Mouse (Mus musculus): ENCODE measurements around the gene Cd200r2. TPM values are rescaled to one million over a fixed set of nuclear protein-coding genes. Genes with fewer than 3 reads are reported as not detected.

Gene Cd200r2
- polyA plus RNA-seq, 1 experiment from 2014 or later, result not detected

DNA sequence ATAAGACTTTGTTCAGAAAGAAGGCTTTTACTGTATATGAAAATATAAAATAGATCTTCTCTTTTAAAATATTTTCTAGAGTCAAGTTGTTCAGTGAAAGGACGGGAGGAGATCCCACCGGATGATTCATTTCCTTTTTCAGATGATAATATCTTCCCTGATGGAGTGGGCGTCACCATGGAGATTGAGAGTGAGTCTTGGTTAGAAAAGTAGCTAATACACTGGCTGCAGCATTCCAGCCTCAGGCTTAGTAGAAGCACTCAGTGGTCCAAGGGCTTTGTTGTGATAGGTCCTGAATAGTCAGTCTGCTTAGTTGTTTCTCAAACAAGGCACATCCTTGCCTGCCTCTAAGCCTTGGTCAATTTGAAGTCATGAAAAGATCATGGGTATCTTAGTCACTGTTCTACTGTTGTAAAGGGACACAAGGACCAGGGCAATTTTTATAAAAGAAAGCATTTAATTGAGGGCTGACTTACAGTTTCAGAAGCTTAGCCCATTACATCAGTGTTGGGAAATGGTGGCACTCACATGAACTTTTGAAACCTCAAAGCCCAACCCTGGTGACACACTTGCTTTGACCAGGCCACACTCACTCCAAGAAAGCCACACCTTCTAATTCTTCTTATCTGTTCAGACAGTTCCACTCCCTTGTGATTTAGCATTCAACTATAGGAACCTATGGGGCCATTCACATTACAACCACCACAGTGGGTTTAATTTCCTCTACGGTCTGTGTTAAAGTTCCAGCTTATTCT, 84.6 kb downstream of the Cd200r2 start:
- no peaks in the 10 kb centered on the region for H3K27me3 ChIP-seq
- ATAC-seq, result no peak
- in situ Hi-C loops (cut with MboI; ENCODE audit: low pct_unique_long_range_greater_than_20kb), result no loop called here
- ChIA-PET CTCF (no interaction called here), POLR2A (no interaction called here)
- DNase-seq (ENCODE audit: low read depth, low spot score), result no peak
- TF ChIP-seq CTCF (IDR thresholded peaks at IDR 0.05), result no peak

DNA sequence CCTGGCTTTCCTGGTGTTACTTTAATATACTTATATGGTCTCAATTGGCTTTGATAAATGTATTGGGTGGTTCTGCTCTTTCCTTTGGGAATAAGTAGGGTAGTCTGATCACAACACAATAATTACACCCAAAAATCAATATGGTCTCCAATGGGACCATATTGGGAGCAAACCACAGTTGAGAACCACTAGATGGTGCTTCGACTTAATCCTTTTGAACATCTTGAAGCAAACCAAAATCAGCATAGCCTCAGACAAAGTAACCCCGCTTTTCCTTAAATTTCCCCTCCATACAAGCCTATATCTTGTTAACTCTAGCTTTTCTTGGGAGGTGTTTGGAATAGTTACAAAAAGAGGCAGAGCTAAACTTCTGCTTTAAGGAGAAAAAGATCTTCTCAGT, 95.4 kb downstream of the Cd200r2 start:
- no peaks in the 10 kb centered on the region for H3K27me3 ChIP-seq
- peak; percentile 18 for TF ChIP-seq CTCF (IDR thresholded peaks at IDR 0.05)
- in situ Hi-C loops (cut with MboI; ENCODE audit: low pct_unique_long_range_greater_than_20kb), result loop anchor here (5.0 kb wide), 1 partner anchor 125 kb away; no protein-coding TSS in a partner anchor
- DNase-seq (ENCODE audit: low read depth, low spot score) (no peak), ATAC-seq (no peak)
- ChIA-PET POLR2A (no interaction called here), CTCF (interaction anchor here (0.7 to 2.3 kb wide), 3 partner anchors 18 to 128 kb away, joined by 3 to 9 read pairs (median 8); no protein-coding TSS in a partner anchor)

DNA sequence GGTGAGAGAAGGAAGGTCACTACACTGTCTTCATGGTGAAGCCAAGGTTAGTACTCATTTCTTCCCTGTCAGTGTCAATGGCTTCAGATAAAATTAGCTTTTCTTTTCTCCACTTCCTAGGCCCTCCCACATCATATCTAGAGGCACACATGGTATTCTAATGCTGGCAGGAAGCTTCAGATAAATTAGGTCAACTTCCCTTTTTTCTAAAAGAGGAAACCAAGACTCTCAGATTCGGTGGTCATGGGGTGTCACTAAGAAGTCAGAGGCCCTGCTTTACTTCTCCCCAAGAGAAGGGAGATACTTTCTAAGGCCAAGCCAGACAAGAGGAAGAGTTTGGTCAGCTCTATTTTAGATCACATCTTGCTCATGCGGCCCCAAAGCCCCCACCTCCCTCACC, 95.9 kb downstream of the Cd200r2 start:
- POLR2A ChIA-PET, result interaction anchor here (1.0 kb wide), 1 partner anchor 107 kb away, joined by 3 read pairs; no protein-coding TSS in a partner anchor
- CTCF ChIA-PET, result interaction anchor here (0.7 to 2.3 kb wide), 3 partner anchors 17 to 128 kb away, joined by 3 to 9 read pairs (median 8); no protein-coding TSS in a partner anchor
- in situ Hi-C loops (cut with MboI; ENCODE audit: low pct_unique_long_range_greater_than_20kb), result loop anchor here (5.0 kb wide), 1 partner anchor 125 kb away; no protein-coding TSS in a partner anchor
- no peaks in the 10 kb centered on the region for H3K27me3 ChIP-seq
- no peak for ATAC-seq
- DNase-seq (ENCODE audit: low read depth, low spot score), result no peak
- no peak for TF ChIP-seq CTCF (IDR thresholded peaks at IDR 0.05)

DNA sequence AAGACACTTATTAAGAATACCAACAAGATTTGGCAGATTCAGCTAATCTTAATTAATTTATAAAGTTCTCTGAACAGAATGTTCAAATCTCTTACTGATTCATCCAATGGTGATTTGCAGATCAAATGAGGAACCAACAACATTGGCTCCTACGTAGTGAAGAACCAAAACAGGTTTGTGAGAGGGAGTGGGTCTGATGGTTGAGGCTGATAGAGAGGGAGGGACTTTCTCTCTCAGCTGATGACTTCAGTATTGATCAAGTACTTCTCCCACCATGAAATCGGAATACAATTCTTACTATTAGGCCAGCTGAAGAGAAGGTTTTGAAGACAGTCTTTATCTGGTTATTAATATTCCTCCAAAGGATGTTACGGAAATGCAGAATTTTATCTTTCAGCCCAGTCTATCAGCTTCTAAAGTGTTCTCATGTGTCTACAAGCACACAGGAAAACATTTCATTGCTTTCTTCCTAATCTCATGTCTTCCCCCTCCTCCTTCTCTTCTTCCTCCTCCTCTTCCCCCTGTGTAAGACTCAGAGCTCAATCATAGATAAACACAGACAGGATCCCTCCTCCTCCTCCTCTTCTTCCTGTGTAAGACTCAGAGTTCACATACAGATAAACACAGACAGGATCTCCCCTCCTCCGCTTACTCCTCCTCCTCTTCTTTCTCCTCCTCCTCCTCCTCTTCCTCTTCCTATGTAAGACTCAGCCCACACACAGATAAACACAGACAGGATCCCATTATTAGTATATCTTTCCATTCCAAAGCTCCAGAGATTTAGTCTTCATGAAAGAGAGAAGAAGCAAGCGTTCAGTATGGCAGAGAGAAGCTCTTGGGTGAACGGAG, 97.9 kb downstream of the Cd200r2 start:
- no peak for ATAC-seq
- no peaks in the 10 kb centered on the region for H3K27me3 ChIP-seq
- no peak for TF ChIP-seq CTCF (IDR thresholded peaks at IDR 0.05)
- ChIA-PET POLR2A (no interaction called here), CTCF (interaction anchor here (1.4 to 1.7 kb wide), 2 partner anchors 9 to 18 kb away, joined by 3 read pairs; no protein-coding TSS in a partner anchor)
- in situ Hi-C loops (cut with MboI; ENCODE audit: low pct_unique_long_range_greater_than_20kb), result loop anchor here (5.0 kb wide), 1 partner anchor 123 kb away; no protein-coding TSS in a partner anchor
- no peak for DNase-seq (ENCODE audit: low read depth, low spot score)

DNA sequence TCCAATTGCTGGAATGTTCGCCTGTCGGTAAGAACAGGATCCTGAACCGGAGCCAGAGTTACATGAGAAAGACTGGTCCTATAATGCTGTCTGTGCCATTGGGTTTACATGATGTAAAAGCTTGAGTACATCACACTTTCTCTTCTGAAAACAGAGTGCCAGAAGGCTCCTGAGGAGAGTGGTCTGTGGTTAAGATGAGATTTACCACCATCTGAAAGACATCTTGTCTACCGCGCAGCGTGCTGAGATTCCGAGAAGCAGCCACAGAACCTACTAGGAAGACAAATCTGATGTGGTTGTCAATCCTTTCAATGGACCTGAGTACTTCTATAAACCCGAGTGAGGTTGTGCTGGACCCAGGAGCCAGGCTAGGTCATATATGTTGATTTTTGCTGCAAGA, 98.5 kb downstream of the Cd200r2 start:
- POLR2A ChIA-PET, result no interaction called here
- TF ChIP-seq CTCF (IDR thresholded peaks at IDR 0.05), result no peak
- no peak for ATAC-seq
- CTCF ChIA-PET, result interaction anchor here (1.4 to 1.7 kb wide), 2 partner anchors 10 to 19 kb away, joined by 3 read pairs; no protein-coding TSS in a partner anchor
- in situ Hi-C loops (cut with MboI; ENCODE audit: low pct_unique_long_range_greater_than_20kb), result no loop called here
- no peaks in the 10 kb centered on the region for H3K27me3 ChIP-seq
- no peak for DNase-seq (ENCODE audit: low read depth, low spot score)

Other genes starting within 250 kb of the Cd200r2 start
- gene Nepro, start 142.8 kb upstream of the Cd200r2 start, polyA plus RNA-seq (2021), result 12.2 TPM
- gene Gtpbp8, start 120.7 kb upstream of the Cd200r2 start, polyA plus RNA-seq (2021), result 18.2 TPM
- gene Cd200r1, start 101.4 kb upstream of the Cd200r2 start, polyA plus RNA-seq (2021), result 0.06 TPM
- gene Cd200r4, start 55.4 kb upstream of the Cd200r2 start, polyA plus RNA-seq (2021), result not detected
- not detected for gene Cd200r3, start 76.6 kb downstream of the Cd200r2 start, polyA plus RNA-seq (2021)
- 153 TPM for gene Ccdc80, start 226.3 kb downstream of the Cd200r2 start, polyA plus RNA-seq (2021)